Mouse (Mus musculus) ES-Bruce4 (cell line): ENCODE data around the gene Dcxr. TPM values are rescaled to one million over a fixed set of nuclear protein-coding genes. Genes with fewer than 3 reads are reported as not detected.
"Not testable (repeated sequence)": the region's sequence is repeated elsewhere in the genome, so short reads cannot be mapped to it uniquely, and the experiment has no call there.

Experiments
- H3K27ac ChIP-seq: 2 replicates; pipeline ENCODE4 v1.5.1; 2012; ENCODE audit warnings: low read length, inconsistent platforms; ENCODE audit not compliant: insufficient read depth
- H3K27me3 ChIP-seq: 2 replicates; pipeline ENCODE4 v1.6.1; 2012; ENCODE audit warnings: mild to moderate bottlenecking, low read length, inconsistent platforms; ENCODE audit not compliant: control insufficient read depth, poor library complexity, insufficient read depth, severe bottlenecking
- H3K36me3 ChIP-seq: 2 replicates; pipeline ENCODE4 v1.6.1; 2012; ENCODE audit warnings: inconsistent platforms, mild to moderate bottlenecking, low read length, moderate library complexity; ENCODE audit not compliant: control insufficient read depth, poor library complexity, insufficient read depth, severe bottlenecking
- H3K4me1 ChIP-seq: one replicate; pipeline ENCODE4 v1.8.1; 2011; ENCODE audit warnings: low read length; ENCODE audit not compliant: control insufficient read depth, insufficient read depth
- H3K4me3 ChIP-seq: 2 replicates; pipeline ENCODE4 v1.5.1; 2011; ENCODE audit warnings: low read depth, mild to moderate bottlenecking, low read length
- H3K9ac ChIP-seq: 2 replicates; pipeline ENCODE4 v1.6.1; 2012; ENCODE audit warnings: low read depth, mild to moderate bottlenecking, inconsistent platforms; ENCODE audit not compliant: poor library complexity, severe bottlenecking
- H3K9me3 ChIP-seq: replicated peaks from 2 replicates; pipeline ENCODE4 v1.6.1; 2012; ENCODE audit warnings: mild to moderate bottlenecking, low read length, inconsistent platforms; ENCODE audit not compliant: control insufficient read depth, poor library complexity, insufficient read depth, severe bottlenecking
- CTCF ChIP-seq: IDR thresholded peaks from one replicate; pipeline ENCODE4 v1.8.1; 2011; ENCODE audit warnings: low read depth, low read length
- EP300 ChIP-seq: IDR thresholded peaks from 2 replicates; pipeline ENCODE4 v1.6.1; 2011; ENCODE audit warnings: low read depth, low read length; ENCODE audit not compliant: insufficient read depth
- POLR2A ChIP-seq: IDR thresholded peaks from one replicate; pipeline ENCODE4 v1.8.1; 2011; ENCODE audit warnings: low read length; ENCODE audit not compliant: insufficient read depth
- polyA plus RNA-seq: library from polyadenylated mRNA; stranded (reverse); fragments of >200 nt; gene quantifications from 2 replicates; pipeline ENCODE4 v1.2.4, GENCODE M21; 2011; ENCODE audit warnings: low read depth; ENCODE audit not compliant: missing spikeins, insufficient read depth, insufficient read length

Gene Dcxr
- 54.3 and 68.2 TPM in 2 replicates for polyA plus RNA-seq

DNA sequence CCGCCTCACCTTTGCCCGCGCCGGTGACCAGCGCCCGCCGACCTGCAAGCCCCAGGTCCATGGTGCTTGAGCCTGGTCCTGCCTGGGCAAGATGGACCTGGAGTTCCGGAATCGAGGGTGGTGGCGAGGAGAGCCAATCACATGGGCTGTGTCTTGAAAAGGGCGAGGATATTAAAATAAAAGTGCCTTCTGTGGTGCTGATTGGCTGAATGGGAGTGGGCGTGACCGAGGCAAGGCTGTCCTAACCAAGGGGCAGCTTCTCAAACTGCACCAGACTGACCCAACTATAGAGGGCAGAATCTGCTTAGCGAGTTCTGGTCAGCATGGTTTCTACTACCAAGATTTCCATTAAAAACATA lies at the start of gene Dcxr:
Gene Dcxr, minus strand, starts transcription at position 113 of the 359 bp plus-strand sequence.
- Histone ChIP-seq H3K36me3 (peaks cover 9% of the 10 kb centered on the region), H3K9me3 (no peaks in the 10 kb centered on the region), H3K27me3 (no peaks in the 10 kb centered on the region), H3K27ac (no peak within 1 kb of the TSS), H3K4me1 (peaks cover 2% of the 10 kb centered on the region), H3K9ac (peak within 1 kb of the TSS; percentile 43), H3K4me3 (peak within 1 kb of the TSS; percentile 79)
- TF ChIP-seq POLR2A, result no peak
- no peak for TF ChIP-seq EP300
- TF ChIP-seq CTCF, result peak; percentile 37

GRCm38 (mm10) chr11:120775774-120776469 lies 48.8 kb upstream of the Dcxr start:
- no peak overlapping the region for H3K9ac ChIP-seq
- H3K27me3 ChIP-seq, result no peaks in the 10 kb centered on the region
- no peaks in the 10 kb centered on the region for H3K9me3 ChIP-seq
- peak; percentile 87; the same call in 1 of the 2 replicates for TF ChIP-seq EP300
- TF ChIP-seq POLR2A, result no peak
- TF ChIP-seq CTCF, result peak; percentile 100
- H3K4me1 ChIP-seq, result peaks cover 12% of the 10 kb centered on the region
- no peaks in the 10 kb centered on the region for H3K36me3 ChIP-seq
- no peak overlapping the region for H3K4me3 ChIP-seq
- no peak overlapping the region for H3K27ac ChIP-seq

GRCm38 (mm10) chr11:120773463-120774190 lies 46.5 kb upstream of the Dcxr start:
- H3K36me3 ChIP-seq, result no peaks in the 10 kb centered on the region
- peaks cover 4% of the 10 kb centered on the region for H3K4me1 ChIP-seq

GRCm38 (mm10) chr11:120772749-120773148 lies 45.7 kb upstream of the Dcxr start:
- TF ChIP-seq CTCF (no peak), POLR2A (no peak), EP300 (no peak)
- Histone ChIP-seq H3K9me3 (peaks cover 3% of the 10 kb centered on the region; the same call in 1 of the 2 replicates), H3K27me3 (no peaks in the 10 kb centered on the region), H3K4me1 (peaks cover 4% of the 10 kb centered on the region), H3K36me3 (no peaks in the 10 kb centered on the region), H3K9ac (no peak overlapping the region), H3K27ac (no peak overlapping the region), H3K4me3 (no peak overlapping the region)

More at GRCm38 (mm10) chr11:120773463-120774190, 46.5 kb upstream of the Dcxr start:
- H3K27ac ChIP-seq, result no peak overlapping the region
- H3K27me3 ChIP-seq, result no peaks in the 10 kb centered on the region
- peaks cover 3% of the 10 kb centered on the region; the same call in 1 of the 2 replicates for H3K9me3 ChIP-seq
- H3K4me3 ChIP-seq, result no peak overlapping the region
- H3K9ac ChIP-seq, result no peak overlapping the region
- TF ChIP-seq EP300, result no peak
- no peak for TF ChIP-seq POLR2A
- TF ChIP-seq CTCF, result no peak

DNA sequence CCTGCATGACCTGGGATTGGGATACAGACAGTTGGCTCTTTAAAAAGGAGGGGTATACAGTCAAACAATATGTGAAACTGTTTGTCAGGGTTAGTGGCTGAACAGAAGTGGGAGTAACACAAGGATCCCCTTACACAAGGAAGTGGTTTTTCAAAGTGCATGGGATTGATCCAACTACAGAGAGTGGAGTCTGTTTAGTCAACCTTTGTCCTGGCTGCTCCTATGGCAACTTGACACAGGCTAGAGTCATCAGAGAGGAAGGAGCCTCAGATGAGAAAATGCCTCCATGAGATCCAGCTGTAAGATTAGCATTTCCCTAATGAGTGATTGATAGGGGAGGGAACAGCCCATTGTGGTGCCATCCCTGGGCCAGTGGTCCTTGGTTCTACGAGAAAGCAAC lies 41.1 kb upstream of the Dcxr start:
- H3K27ac ChIP-seq, result no peak overlapping the region
- no peak overlapping the region for H3K9ac ChIP-seq
- peaks cover 3% of the 10 kb centered on the region; the same call in 1 of the 2 replicates for H3K9me3 ChIP-seq
- H3K27me3 ChIP-seq, result no peaks in the 10 kb centered on the region
- TF ChIP-seq CTCF (no peak), EP300 (no peak), POLR2A (no peak)
- peaks cover 2% of the 10 kb centered on the region for H3K4me1 ChIP-seq
- no peak overlapping the region for H3K4me3 ChIP-seq
- no peaks in the 10 kb centered on the region for H3K36me3 ChIP-seq

DNA sequence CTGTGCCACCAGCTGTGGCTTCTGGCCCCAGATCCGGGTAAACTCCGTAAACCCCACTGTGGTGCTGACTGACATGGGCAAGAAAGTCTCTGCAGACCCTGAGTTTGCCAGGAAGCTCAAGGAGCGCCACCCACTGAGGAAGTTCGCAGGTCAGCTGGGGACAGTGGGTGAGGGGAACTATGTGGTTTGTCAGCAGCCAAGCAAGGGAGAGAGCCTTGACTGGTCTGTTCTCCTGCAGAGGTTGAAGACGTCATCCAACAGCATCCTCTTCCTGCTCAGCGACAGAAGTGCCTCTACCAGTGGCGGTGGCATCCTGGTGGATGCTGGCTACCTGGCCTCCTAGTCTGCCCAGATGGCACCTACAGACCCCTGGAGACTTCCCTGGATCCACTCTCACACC lies 39.9 kb upstream of the Dcxr start:
- not testable (repeated sequence) for H3K27me3 ChIP-seq, H3K4me3 ChIP-seq, H3K27ac ChIP-seq, H3K9me3 ChIP-seq, H3K9ac ChIP-seq, H3K36me3 ChIP-seq, H3K4me1 ChIP-seq

GRCm38 (mm10) chr11:120763121-120763999 lies 36.3 kb upstream of the Dcxr start:
- not testable (repeated sequence) for H3K27ac ChIP-seq, H3K9me3 ChIP-seq, H3K9ac ChIP-seq, H3K36me3 ChIP-seq, H3K4me1 ChIP-seq, H3K27me3 ChIP-seq
- peak overlapping the region; percentile 39 for H3K4me3 ChIP-seq

GRCm38 (mm10) chr11:120762672-120763041 lies 35.6 kb upstream of the Dcxr start, which contains the start of gene Hmga1b:
TSS of gene Hmga1b (plus strand) at chr11:120762794.
- H3K4me3 ChIP-seq, result peak within 1 kb of the TSS; percentile 39
- not testable (repeated sequence) for H3K27me3 ChIP-seq, H3K9ac ChIP-seq, H3K27ac ChIP-seq, H3K4me1 ChIP-seq, H3K36me3 ChIP-seq
- H3K9me3 ChIP-seq, result peaks cover 12% of the 10 kb centered on the region
